Mouse (Mus musculus): Measurements from ENCODE around the gene Fgb. TPM values are rescaled to one million over a fixed set of nuclear protein-coding genes. Genes with fewer than 3 reads are reported as not detected.

The Fgb gene
- total RNA-seq (2023) = not detected

DNA sequence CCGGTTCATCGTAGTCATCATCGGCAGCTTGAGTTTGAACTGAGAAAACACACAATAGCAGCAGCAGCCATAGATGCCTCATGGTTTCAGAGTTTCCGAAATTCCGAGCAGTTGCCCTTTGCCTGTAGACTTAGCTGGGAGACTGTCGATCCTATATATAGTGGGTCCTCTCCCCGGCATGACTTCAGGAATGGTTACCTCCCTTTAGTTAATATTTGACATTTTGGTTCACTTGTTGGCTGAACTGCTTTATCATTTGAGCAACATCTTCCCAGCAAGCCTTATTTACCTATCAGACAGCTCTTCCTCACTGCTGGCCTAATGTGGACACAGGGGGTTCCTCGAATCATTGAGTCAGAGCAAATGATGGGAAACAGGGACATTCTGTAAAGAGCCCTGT is at the start of gene Fgb:
TSS of gene Fgb (minus strand) at position 184 of the 400 bp plus-strand sequence.

DNA sequence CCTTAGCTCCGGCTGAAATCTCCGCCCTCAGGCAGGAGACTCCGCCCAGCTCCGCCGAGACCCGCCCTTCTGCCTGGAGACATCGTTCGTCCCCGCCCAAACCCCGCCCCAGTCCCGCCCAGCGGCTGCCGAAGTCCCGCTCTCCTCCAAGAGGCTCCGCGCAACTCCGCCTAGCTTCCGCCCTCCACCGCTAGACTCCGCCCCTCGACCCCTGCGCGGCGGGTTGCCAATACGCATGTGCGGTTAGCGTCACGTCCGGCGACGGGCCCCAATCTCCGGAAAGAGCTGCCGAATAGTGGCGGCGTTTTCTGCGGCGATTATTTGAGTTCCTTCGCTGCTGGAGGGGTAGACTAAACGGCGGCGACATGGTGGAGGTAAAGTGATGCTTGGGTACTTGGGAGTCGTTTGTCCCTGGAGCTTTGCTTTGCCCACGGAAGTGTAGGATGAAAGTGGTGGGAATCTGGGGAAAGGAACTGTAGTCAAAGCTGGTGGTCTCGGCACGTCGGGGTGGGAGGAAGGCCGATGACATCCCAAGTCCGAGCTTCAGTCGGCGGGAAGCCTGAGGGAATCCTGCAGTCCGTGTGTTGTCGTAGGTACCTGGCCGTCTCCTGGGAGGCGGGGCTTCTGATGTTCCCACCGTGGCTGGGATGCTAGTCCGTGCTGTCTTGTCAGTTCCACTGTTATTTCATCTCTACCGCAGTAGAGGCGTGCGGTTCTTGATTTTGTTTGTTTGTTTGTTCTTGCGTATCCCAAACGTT is 5.8 kb upstream of the Fgb start, which contains the start of gene Plrg1:
TSS of gene Plrg1 (plus strand) at position 242 of the 758 bp plus-strand sequence.

GRCm38 (mm10) chr3:83025475-83026301 is 24.0 kb downstream of the Fgb start, which contains the start of gene Fga:
Fga (plus strand) TSS chr3:83026076.

GRCm38 (mm10) chr3:83007557-83007956 is 42.1 kb downstream of the Fgb start, which contains the start of gene Fgg:
Fgg (plus strand) TSS chr3:83007724.

Other genes starting within 250 kb of the Fgb start
- not detected for gene Rbm46, start 173.4 kb downstream of the Fgb start, total RNA-seq (2023)
- not detected for gene Lrat, start 145.9 kb downstream of the Fgb start, total RNA-seq (2023)
- gene Fgg, start 42.1 kb downstream of the Fgb start, total RNA-seq (2023) = not detected
- gene Fga, start 23.8 kb downstream of the Fgb start, total RNA-seq (2023) = not detected
- 10 to 100 TPM; 31.2 to 38.2 TPM for gene Plrg1, start 5.7 kb upstream of the Fgb start, total RNA-seq (2023)
- gene Dchs2, start 78.1 kb upstream of the Fgb start, total RNA-seq (2023) = not detected